Mouse (Mus musculus): ENCODE data around the gene Meox2. TPM values are rescaled to one million over a fixed set of nuclear protein-coding genes. Genes with fewer than 3 reads are reported as not detected.
A peak's percentile ranks its signal among the peaks of the same experiment; 100 is the strongest.
"Not testable (repeated sequence)": the region's sequence is repeated elsewhere in the genome, so short reads cannot be mapped to it uniquely, and the experiment has no call there.

The Meox2 gene
- polyA plus RNA-seq (2015; fragmentation: Nextera tagmentation; extraction: Ambion mirVana), result 0.24 TPM in 1 of 2 replicates, not detected in the other

- Histone ChIP-seq H3K36me3 (ENCODE audit: control insufficient read depth, insufficient read depth) (no peaks in the 10 kb centered on the region), H3K27me3 (replicated peaks; ENCODE audit: control insufficient read depth, insufficient read depth, low read length) (peaks cover 24% of the 10 kb centered on the region), H3K9me3 (ENCODE audit: control insufficient read depth, low read length) (no peaks in the 10 kb centered on the region), H3K27ac (ENCODE audit: low read length) (no peak within 1 kb of the TSS), H3K4me1 (replicated peaks; ENCODE audit: control insufficient read depth, insufficient read depth, low read length) (peaks cover 14% of the 10 kb centered on the region), H3K4me2 (ENCODE audit: low read length) (peak within 1 kb of the TSS; percentile 92), H3K9ac (replicated peaks; ENCODE audit: low read depth, low read length) (peak within 1 kb of the TSS; percentile 41), H3K4me3 (replicated peaks; ENCODE audit: low read length) (peak within 1 kb of the TSS; percentile 51)
- peak; percentile 71 for ATAC-seq
- 1% methylated on average over 12 of the region's 12 CpGs for WGBS
Observed at GRCm38 (mm10) chr12:37108390-37108738, at the start of gene Meox2. Meox2 (plus strand) TSS chr12:37108540.

GRCm38 (mm10) chr12:37072636-37073035, 35.7 kb upstream of the Meox2 start:
- WGBS, result 43% methylated on average over 3 of the region's 3 CpGs
- H3K4me2 ChIP-seq (ENCODE audit: low read length), result no peak overlapping the region

GRCm38 (mm10) chr12:37077308-37077707, 31.0 kb upstream of the Meox2 start:
- Histone ChIP-seq H3K4me1 (replicated peaks; ENCODE audit: control insufficient read depth, insufficient read depth, low read length) (no peaks in the 10 kb centered on the region), H3K27ac (ENCODE audit: low read length) (no peak overlapping the region), H3K27me3 (replicated peaks; ENCODE audit: control insufficient read depth, insufficient read depth, low read length) (no peaks in the 10 kb centered on the region), H3K36me3 (ENCODE audit: control insufficient read depth, insufficient read depth) (no peaks in the 10 kb centered on the region), H3K4me2 (ENCODE audit: low read length) (no peak overlapping the region), H3K4me3 (replicated peaks; ENCODE audit: low read length) (no peak overlapping the region), H3K9me3 (ENCODE audit: control insufficient read depth, low read length) (no peaks in the 10 kb centered on the region), H3K9ac (replicated peaks; ENCODE audit: low read depth, low read length) (no peak overlapping the region)
- WGBS, result 72% methylated on average over 1 of the region's 1 CpGs
- ATAC-seq, result no peak

More at GRCm38 (mm10) chr12:37072636-37073035, 35.7 kb upstream of the Meox2 start:
- Histone ChIP-seq H3K27ac (ENCODE audit: low read length) (no peak overlapping the region), H3K4me3 (replicated peaks; ENCODE audit: low read length) (no peak overlapping the region), H3K27me3 (replicated peaks; ENCODE audit: control insufficient read depth, insufficient read depth, low read length) (no peaks in the 10 kb centered on the region), H3K36me3 (ENCODE audit: control insufficient read depth, insufficient read depth) (no peaks in the 10 kb centered on the region), H3K9me3 (ENCODE audit: control insufficient read depth, low read length) (no peaks in the 10 kb centered on the region), H3K9ac (replicated peaks; ENCODE audit: low read depth, low read length) (no peak overlapping the region), H3K4me1 (replicated peaks; ENCODE audit: control insufficient read depth, insufficient read depth, low read length) (no peaks in the 10 kb centered on the region)
- no peak for ATAC-seq

- ATAC-seq, result not testable (repeated sequence)
- WGBS, result 55% methylated on average over 5 of the region's 5 CpGs
Observed at GRCm38 (mm10) chr12:37080005-37080404, 28.3 kb upstream of the Meox2 start.

DNA sequence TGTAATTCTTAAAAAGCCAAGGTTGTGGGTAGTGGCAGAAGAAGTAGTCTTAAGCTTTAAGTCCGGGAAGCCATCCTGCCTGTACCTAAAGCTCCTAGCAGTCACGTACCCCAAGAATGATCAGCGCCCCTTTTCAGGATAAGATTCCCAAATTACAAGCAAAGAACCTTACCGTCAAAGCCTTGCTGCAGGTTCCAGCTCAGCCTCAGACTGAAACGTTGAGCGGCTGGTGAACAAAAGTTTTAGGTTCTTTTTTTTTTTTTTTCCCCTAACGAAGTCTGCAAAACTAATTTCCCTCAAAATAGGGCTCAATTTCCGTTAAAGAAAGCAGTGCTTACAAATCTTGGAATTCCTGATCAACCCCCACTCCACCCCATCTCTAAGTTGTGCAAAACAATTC, 1.8 kb upstream of the Meox2 start:
- H3K36me3 ChIP-seq (ENCODE audit: control insufficient read depth, insufficient read depth), result no peaks in the 10 kb centered on the region
- H3K9me3 ChIP-seq (ENCODE audit: control insufficient read depth, low read length), result no peaks in the 10 kb centered on the region
- 30% methylated on average over 8 of the region's 8 CpGs for WGBS
- H3K4me3 ChIP-seq (replicated peaks; ENCODE audit: low read length), result no peak overlapping the region
- no peak overlapping the region for H3K27ac ChIP-seq (ENCODE audit: low read length)
- peaks cover 24% of the 10 kb centered on the region for H3K27me3 ChIP-seq (replicated peaks; ENCODE audit: control insufficient read depth, insufficient read depth, low read length)
- H3K4me2 ChIP-seq (ENCODE audit: low read length), result no peak overlapping the region
- ATAC-seq, result no peak
- H3K4me1 ChIP-seq (replicated peaks; ENCODE audit: control insufficient read depth, insufficient read depth, low read length), result peaks cover 14% of the 10 kb centered on the region
- H3K9ac ChIP-seq (replicated peaks; ENCODE audit: low read depth, low read length), result no peak overlapping the region

More at GRCm38 (mm10) chr12:37080005-37080404, 28.3 kb upstream of the Meox2 start:
- not testable (repeated sequence) for H3K4me3 ChIP-seq (replicated peaks; ENCODE audit: low read length); H3K36me3 ChIP-seq (ENCODE audit: control insufficient read depth, insufficient read depth); H3K9me3 ChIP-seq (ENCODE audit: control insufficient read depth, low read length); H3K4me1 ChIP-seq (replicated peaks; ENCODE audit: control insufficient read depth, insufficient read depth, low read length); H3K27ac ChIP-seq (ENCODE audit: low read length); H3K4me2 ChIP-seq (ENCODE audit: low read length); H3K9ac ChIP-seq (replicated peaks; ENCODE audit: low read depth, low read length); H3K27me3 ChIP-seq (replicated peaks; ENCODE audit: control insufficient read depth, insufficient read depth, low read length)

DNA sequence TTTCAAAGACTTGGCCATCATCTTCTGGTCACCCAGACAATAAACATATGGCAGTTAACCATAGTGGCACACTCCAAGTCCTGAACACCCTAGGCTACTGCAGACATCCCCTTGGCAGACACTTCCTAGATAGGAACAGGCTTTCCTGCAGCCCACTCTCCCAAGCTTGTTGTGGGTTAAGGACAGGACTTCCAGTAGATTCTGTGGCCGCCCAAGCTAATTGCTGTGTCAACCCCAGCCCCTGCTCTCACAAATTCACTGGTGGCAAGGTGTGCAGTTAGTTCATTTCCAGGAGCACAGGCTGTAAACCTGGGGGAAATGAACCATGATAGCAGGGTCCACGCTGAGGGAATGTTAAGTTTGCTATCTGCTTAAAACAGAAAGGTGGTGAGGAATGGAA, 1.2 kb upstream of the Meox2 start:
- Histone ChIP-seq H3K4me1 (replicated peaks; ENCODE audit: control insufficient read depth, insufficient read depth, low read length) (peaks cover 14% of the 10 kb centered on the region), H3K27ac (ENCODE audit: low read length) (no peak overlapping the region), H3K27me3 (replicated peaks; ENCODE audit: control insufficient read depth, insufficient read depth, low read length) (peaks cover 24% of the 10 kb centered on the region), H3K36me3 (ENCODE audit: control insufficient read depth, insufficient read depth) (no peaks in the 10 kb centered on the region), H3K4me3 (replicated peaks; ENCODE audit: low read length) (no peak overlapping the region), H3K9me3 (ENCODE audit: control insufficient read depth, low read length) (no peaks in the 10 kb centered on the region), H3K4me2 (ENCODE audit: low read length) (no peak overlapping the region), H3K9ac (replicated peaks; ENCODE audit: low read depth, low read length) (no peak overlapping the region)
- WGBS, result 52% methylated on average over 2 of the region's 2 CpGs
- ATAC-seq, result no peak

GRCm38 (mm10) chr12:37107713-37108389, 489 bp upstream of the Meox2 start:
- Histone ChIP-seq H3K9me3 (ENCODE audit: control insufficient read depth, low read length) (no peaks in the 10 kb centered on the region), H3K9ac (replicated peaks; ENCODE audit: low read depth, low read length) (no peak overlapping the region), H3K27ac (ENCODE audit: low read length) (no peak overlapping the region), H3K4me2 (ENCODE audit: low read length) (peak overlapping the region; percentile 92), H3K36me3 (ENCODE audit: control insufficient read depth, insufficient read depth) (no peaks in the 10 kb centered on the region), H3K4me3 (replicated peaks; ENCODE audit: low read length) (peak overlapping the region; percentile 51), H3K27me3 (replicated peaks; ENCODE audit: control insufficient read depth, insufficient read depth, low read length) (peaks cover 24% of the 10 kb centered on the region), H3K4me1 (replicated peaks; ENCODE audit: control insufficient read depth, insufficient read depth, low read length) (peaks cover 14% of the 10 kb centered on the region)
- WGBS, result 23% methylated on average over 20 of the region's 20 CpGs
- no peak for ATAC-seq

- Histone ChIP-seq H3K36me3 (ENCODE audit: control insufficient read depth, insufficient read depth) (no peaks in the 10 kb centered on the region), H3K4me2 (ENCODE audit: low read length) (peak overlapping the region; percentile 92), H3K27ac (ENCODE audit: low read length) (no peak overlapping the region), H3K4me3 (replicated peaks; ENCODE audit: low read length) (peak overlapping the region; percentile 51), H3K27me3 (replicated peaks; ENCODE audit: control insufficient read depth, insufficient read depth, low read length) (peaks cover 24% of the 10 kb centered on the region), H3K4me1 (replicated peaks; ENCODE audit: control insufficient read depth, insufficient read depth, low read length) (peaks cover 14% of the 10 kb centered on the region), H3K9me3 (ENCODE audit: control insufficient read depth, low read length) (no peaks in the 10 kb centered on the region), H3K9ac (replicated peaks; ENCODE audit: low read depth, low read length) (peak overlapping the region; percentile 41)
- 0% methylated on average over 29 of the region's 29 CpGs for WGBS
- ATAC-seq, result peak; percentile 77
Observed at GRCm38 (mm10) chr12:37108819-37109473, 606 bp downstream of the Meox2 start.

- ATAC-seq, result peak; percentile 47
- H3K4me1 ChIP-seq (replicated peaks; ENCODE audit: control insufficient read depth, insufficient read depth, low read length), result peaks cover 14% of the 10 kb centered on the region
- peak overlapping the region; percentile 41; the same call in 1 of the 2 replicates for H3K9ac ChIP-seq (replicated peaks; ENCODE audit: low read depth, low read length)
- 5% methylated on average over 18 of the region's 18 CpGs for WGBS
- H3K27ac ChIP-seq (ENCODE audit: low read length), result no peak overlapping the region
- peak overlapping the region; percentile 92 for H3K4me2 ChIP-seq (ENCODE audit: low read length)
- peak overlapping the region; percentile 51 for H3K4me3 ChIP-seq (replicated peaks; ENCODE audit: low read length)
- no peaks in the 10 kb centered on the region for H3K36me3 ChIP-seq (ENCODE audit: control insufficient read depth, insufficient read depth)
- peaks cover 24% of the 10 kb centered on the region for H3K27me3 ChIP-seq (replicated peaks; ENCODE audit: control insufficient read depth, insufficient read depth, low read length)
- H3K9me3 ChIP-seq (ENCODE audit: control insufficient read depth, low read length), result no peaks in the 10 kb centered on the region
Observed at GRCm38 (mm10) chr12:37109474-37110012, 1.2 kb downstream of the Meox2 start.

Data from forebrain, embryonic 16.5 days (tissue).